Mouse (Mus musculus): ENCODE results near the gene Gm10638. TPM values are rescaled to one million over a fixed set of nuclear protein-coding genes. Genes with fewer than 3 reads are reported as not detected.

The Gm10638 gene
- polyA plus RNA-seq, 1 experiment from 2014 or later, result 5.5 TPM

GRCm38 (mm10) chr8:86766548-86767211 lies 21.2 kb downstream of the Gm10638 start:
- Histone ChIP-seq H3K4me1 (ENCODE audit: control insufficient read depth in 2 of 2, insufficient read depth in 2 of 2, low read length in 2 of 2) (peaks cover 3 to 7% of the 10 kb centered on the region in 2 experiments; a peak in 2 of 4 replicates), H3K27ac (replicated peaks in 1 of 2; ENCODE audit: control insufficient read depth in 1 of 2, insufficient read depth in 1 of 2, low read depth in 2 of 2, low read length in 2 of 2) (no peak overlapping the region), H3K27me3 (ENCODE audit: control insufficient read depth, insufficient read depth, low read length) (no peaks in the 10 kb centered on the region), H3K9ac (ENCODE audit: low read length) (no peak overlapping the region), H3K9me3 (ENCODE audit: control insufficient read depth, low read length) (no peaks in the 10 kb centered on the region), H3K36me3 (ENCODE audit: control insufficient read depth, insufficient read depth, low read length) (no peaks in the 10 kb centered on the region), H3K4me3 (ENCODE audit: control insufficient read depth in 1 of 2, insufficient read depth in 1 of 2, low read depth in 1 of 2, low read length in 2 of 2) (no peak overlapping the region), H3K4me2 (ENCODE audit: low read length) (no peak overlapping the region)
- WGBS, result 77% methylated on average over 9 of the region's 9 CpGs
- ATAC-seq (ENCODE audit: insufficient number of reproducible peaks, insufficient read depth, low FRiP score, low read depth), result no peak

GRCm38 (mm10) chr8:86768499-86768898 lies 23.0 kb downstream of the Gm10638 start:
- peaks cover 3 to 7% of the 10 kb centered on the region in 2 experiments; a peak in 2 of 4 replicates for H3K4me1 ChIP-seq (ENCODE audit: control insufficient read depth in 2 of 2, insufficient read depth in 2 of 2, low read length in 2 of 2)
- no peak overlapping the region for H3K9ac ChIP-seq (ENCODE audit: low read length)
- 42% methylated on average over 5 of the region's 5 CpGs for WGBS
- no peaks in the 10 kb centered on the region for H3K9me3 ChIP-seq (ENCODE audit: control insufficient read depth, low read length)
- ATAC-seq (ENCODE audit: insufficient number of reproducible peaks, insufficient read depth, low FRiP score, low read depth), result no peak
- no peak overlapping the region for H3K4me3 ChIP-seq (ENCODE audit: control insufficient read depth in 1 of 2, insufficient read depth in 1 of 2, low read depth in 1 of 2, low read length in 2 of 2)
- H3K27ac ChIP-seq (replicated peaks in 1 of 2; ENCODE audit: control insufficient read depth in 1 of 2, insufficient read depth in 1 of 2, low read depth in 2 of 2, low read length in 2 of 2), result no peak overlapping the region
- H3K27me3 ChIP-seq (ENCODE audit: control insufficient read depth, insufficient read depth, low read length), result no peaks in the 10 kb centered on the region
- no peaks in the 10 kb centered on the region for H3K36me3 ChIP-seq (ENCODE audit: control insufficient read depth, insufficient read depth, low read length)
- H3K4me2 ChIP-seq (ENCODE audit: low read length), result no peak overlapping the region

GRCm38 (mm10) chr8:86769945-86770715 lies 24.6 kb downstream of the Gm10638 start:
- no peak overlapping the region for H3K4me3 ChIP-seq (ENCODE audit: control insufficient read depth in 1 of 2, insufficient read depth in 1 of 2, low read depth in 1 of 2, low read length in 2 of 2)
- H3K36me3 ChIP-seq (ENCODE audit: control insufficient read depth, insufficient read depth, low read length), result no peaks in the 10 kb centered on the region
- ATAC-seq (ENCODE audit: insufficient number of reproducible peaks, insufficient read depth, low FRiP score, low read depth), result no peak
- peaks cover 3 to 7% of the 10 kb centered on the region in 2 experiments; a peak in 2 of 4 replicates for H3K4me1 ChIP-seq (ENCODE audit: control insufficient read depth in 2 of 2, insufficient read depth in 2 of 2, low read length in 2 of 2)
- no peak overlapping the region for H3K27ac ChIP-seq (replicated peaks in 1 of 2; ENCODE audit: control insufficient read depth in 1 of 2, insufficient read depth in 1 of 2, low read depth in 2 of 2, low read length in 2 of 2)
- H3K9me3 ChIP-seq (ENCODE audit: control insufficient read depth, low read length), result no peaks in the 10 kb centered on the region
- no peak overlapping the region for H3K4me2 ChIP-seq (ENCODE audit: low read length)
- H3K27me3 ChIP-seq (ENCODE audit: control insufficient read depth, insufficient read depth, low read length), result no peaks in the 10 kb centered on the region
- 77% methylated on average over 1 of the region's 1 CpGs for WGBS
- H3K9ac ChIP-seq (ENCODE audit: low read length), result no peak overlapping the region

- no peaks in the 10 kb centered on the region for H3K4me1 ChIP-seq (ENCODE audit: control insufficient read depth in 2 of 2, insufficient read depth in 2 of 2, low read length in 2 of 2)
- H3K9me3 ChIP-seq (ENCODE audit: control insufficient read depth, low read length), result no peaks in the 10 kb centered on the region
- no peak for ATAC-seq (ENCODE audit: insufficient number of reproducible peaks, insufficient read depth, low FRiP score, low read depth)
- no peak overlapping the region for H3K9ac ChIP-seq (ENCODE audit: low read length)
- 79% methylated on average over 8 of the region's 8 CpGs for WGBS
- no peaks in the 10 kb centered on the region for H3K27me3 ChIP-seq (ENCODE audit: control insufficient read depth, insufficient read depth, low read length)
- no peak overlapping the region for H3K27ac ChIP-seq (replicated peaks in 1 of 2; ENCODE audit: control insufficient read depth in 1 of 2, insufficient read depth in 1 of 2, low read depth in 2 of 2, low read length in 2 of 2)
- no peak overlapping the region for H3K4me2 ChIP-seq (ENCODE audit: low read length)
- H3K36me3 ChIP-seq (ENCODE audit: control insufficient read depth, insufficient read depth, low read length), result no peaks in the 10 kb centered on the region
- H3K4me3 ChIP-seq (ENCODE audit: control insufficient read depth in 1 of 2, insufficient read depth in 1 of 2, low read depth in 1 of 2, low read length in 2 of 2), result no peak overlapping the region
These were observed 33.7 kb downstream of the Gm10638 start for GRCm38 (mm10) chr8:86779207-86779606.

- Histone ChIP-seq H3K9ac (ENCODE audit: low read length) (no peak overlapping the region), H3K27ac (replicated peaks in 1 of 2; ENCODE audit: control insufficient read depth in 1 of 2, insufficient read depth in 1 of 2, low read depth in 2 of 2, low read length in 2 of 2) (no peak overlapping the region), H3K4me3 (ENCODE audit: control insufficient read depth in 1 of 2, insufficient read depth in 1 of 2, low read depth in 1 of 2, low read length in 2 of 2) (no peak overlapping the region), H3K4me2 (ENCODE audit: low read length) (no peak overlapping the region), H3K36me3 (ENCODE audit: control insufficient read depth, insufficient read depth, low read length) (no peaks in the 10 kb centered on the region), H3K9me3 (ENCODE audit: control insufficient read depth, low read length) (no peaks in the 10 kb centered on the region), H3K4me1 (ENCODE audit: control insufficient read depth in 2 of 2, insufficient read depth in 2 of 2, low read length in 2 of 2) (no peaks in the 10 kb centered on the region), H3K27me3 (ENCODE audit: control insufficient read depth, insufficient read depth, low read length) (no peaks in the 10 kb centered on the region)
- WGBS, result 86% methylated on average over 8 of the region's 8 CpGs
- ATAC-seq (ENCODE audit: insufficient number of reproducible peaks, insufficient read depth, low FRiP score, low read depth), result no peak
These were observed 35.6 kb downstream of the Gm10638 start for GRCm38 (mm10) chr8:86781094-86781493.

- Histone ChIP-seq H3K4me2 (ENCODE audit: low read length) (no peak overlapping the region), H3K36me3 (ENCODE audit: control insufficient read depth, insufficient read depth, low read length) (no peaks in the 10 kb centered on the region), H3K4me1 (ENCODE audit: control insufficient read depth in 2 of 2, insufficient read depth in 2 of 2, low read length in 2 of 2) (peaks cover 11 to 12% of the 10 kb centered on the region in 2 experiments), H3K4me3 (ENCODE audit: control insufficient read depth in 1 of 2, insufficient read depth in 1 of 2, low read depth in 1 of 2, low read length in 2 of 2) (no peak overlapping the region), H3K27ac (replicated peaks in 1 of 2; ENCODE audit: control insufficient read depth in 1 of 2, insufficient read depth in 1 of 2, low read depth in 2 of 2, low read length in 2 of 2) (peak overlapping the region in 1 of 2 experiments; percentile 74; a peak in 2 of 4 replicates), H3K9ac (ENCODE audit: low read length) (no peak overlapping the region), H3K9me3 (ENCODE audit: control insufficient read depth, low read length) (no peaks in the 10 kb centered on the region), H3K27me3 (ENCODE audit: control insufficient read depth, insufficient read depth, low read length) (no peaks in the 10 kb centered on the region)
- no peak for ATAC-seq (ENCODE audit: insufficient number of reproducible peaks, insufficient read depth, low FRiP score, low read depth)
- WGBS, result 35% methylated on average over 5 of the region's 5 CpGs
These were observed 41.0 kb downstream of the Gm10638 start for GRCm38 (mm10) chr8:86786498-86786897.

GRCm38 (mm10) chr8:86787891-86788420 lies 42.5 kb downstream of the Gm10638 start:
- Histone ChIP-seq H3K9me3 (ENCODE audit: control insufficient read depth, low read length) (no peaks in the 10 kb centered on the region), H3K27me3 (ENCODE audit: control insufficient read depth, insufficient read depth, low read length) (no peaks in the 10 kb centered on the region), H3K36me3 (ENCODE audit: control insufficient read depth, insufficient read depth, low read length) (no peaks in the 10 kb centered on the region), H3K27ac (replicated peaks in 1 of 2; ENCODE audit: control insufficient read depth in 1 of 2, insufficient read depth in 1 of 2, low read depth in 2 of 2, low read length in 2 of 2) (peak overlapping the region; percentile 72 to 74), H3K4me1 (ENCODE audit: control insufficient read depth in 2 of 2, insufficient read depth in 2 of 2, low read length in 2 of 2) (peaks cover 11 to 12% of the 10 kb centered on the region in 2 experiments), H3K9ac (ENCODE audit: low read length) (no peak overlapping the region), H3K4me2 (ENCODE audit: low read length) (peak overlapping the region; percentile 1; the same call in 1 of the 2 replicates), H3K4me3 (ENCODE audit: control insufficient read depth in 1 of 2, insufficient read depth in 1 of 2, low read depth in 1 of 2, low read length in 2 of 2) (no peak overlapping the region)
- peak; percentile 74; the same call in 1 of the 2 replicates for ATAC-seq (ENCODE audit: insufficient number of reproducible peaks, insufficient read depth, low FRiP score, low read depth)
- whole genome bisulfite sequencing, result 53% methylated on average over 12 of the region's 12 CpGs

Measured in heart, embryonic 14.5 days (tissue).